Mouse (Mus musculus): Measurements from ENCODE around the gene Cntn5.
"Not testable (repeated sequence)": the region's sequence is repeated elsewhere in the genome, so short reads cannot be mapped to it uniquely, and the experiment has no call there.

Gene Cntn5

GRCm38 (mm10) chr9:10650632-10651031 lies 253.9 kb downstream of the Cntn5 start:
- no peak for DNase-seq

- no peak for DNase-seq
Observed at GRCm38 (mm10) chr9:10645951-10646350, 258.6 kb downstream of the Cntn5 start.

GRCm38 (mm10) chr9:10645045-10645830 lies 259.3 kb downstream of the Cntn5 start:
- DNase-seq, result peak; percentile 69 to 72

GRCm38 (mm10) chr9:10618036-10618435 lies 286.5 kb downstream of the Cntn5 start:
- DNase-seq, result peak; percentile 87 to 93

- DNase-seq, result no peak
Observed at GRCm38 (mm10) chr9:10575346-10576241, 329.0 kb downstream of the Cntn5 start.

GRCm38 (mm10) chr9:10569830-10570229 lies 334.7 kb downstream of the Cntn5 start:
- no peak for DNase-seq

GRCm38 (mm10) chr9:10540877-10541276 lies 363.7 kb downstream of the Cntn5 start:
- DNase-seq, result not testable (repeated sequence)

GRCm38 (mm10) chr9:10532248-10532647 lies 372.3 kb downstream of the Cntn5 start:
- DNase-seq, result no peak

GRCm38 (mm10) chr9:10531087-10531486 lies 373.5 kb downstream of the Cntn5 start:
- DNase-seq, result no peak

GRCm38 (mm10) chr9:10529528-10529927 lies 375.0 kb downstream of the Cntn5 start:
- DNase-seq, result no peak

- DNase-seq, result no peak
Observed at GRCm38 (mm10) chr9:10529113-10529512, 375.5 kb downstream of the Cntn5 start.

GRCm38 (mm10) chr9:10528692-10529091 lies 375.9 kb downstream of the Cntn5 start:
- DNase-seq, result no peak

- no peak for DNase-seq
Observed at GRCm38 (mm10) chr9:10525915-10526667, 378.5 kb downstream of the Cntn5 start.

- no peak for DNase-seq
Observed at GRCm38 (mm10) chr9:10522604-10523003, 382.0 kb downstream of the Cntn5 start.

- DNase-seq, result no peak
Observed at GRCm38 (mm10) chr9:10521054-10521453, 383.5 kb downstream of the Cntn5 start.

- no peak for DNase-seq
Observed at GRCm38 (mm10) chr9:10492243-10492642, 412.3 kb downstream of the Cntn5 start.

- DNase-seq, result no peak
Observed at GRCm38 (mm10) chr9:10471484-10472125, 433.0 kb downstream of the Cntn5 start.

- no peak for DNase-seq
Observed at GRCm38 (mm10) chr9:10464758-10465157, 439.8 kb downstream of the Cntn5 start.

GRCm38 (mm10) chr9:10457900-10458299 lies 446.7 kb downstream of the Cntn5 start:
- no peak for DNase-seq

- DNase-seq, result no peak
Observed at GRCm38 (mm10) chr9:10448987-10449563, 455.5 kb downstream of the Cntn5 start.

GRCm38 (mm10) chr9:10447220-10447837 lies 457.2 kb downstream of the Cntn5 start:
- no peak for DNase-seq

- DNase-seq, result no peak
Observed at GRCm38 (mm10) chr9:10412075-10412474, 492.5 kb downstream of the Cntn5 start.
